Mouse (Mus musculus) gastrocnemius, postnatal 10 days (tissue): ENCODE measurements around the gene Ski. TPM values are rescaled to one million over a fixed set of nuclear protein-coding genes. Genes with fewer than 3 reads are reported as not detected.

Experiments used
- DNase-seq: peaks from one replicate; pipeline ENCODE4 v3.0.0; 2021; ENCODE audit warnings: mixed read lengths
- total RNA-seq, 2 experiments: library from RNA; stranded (reverse); gene quantifications; 2 replicates each; pipeline ENCODE4 v1.2.3; 2021

Ski gene
- total RNA-seq, 2 experiments from 2014 or later = 68.1 to 79.6 TPM

- no peak for DNase-seq
Observed at GRCm38 (mm10) chr4:155128411-155128810, 94.0 kb downstream of the Ski start.

DNA sequence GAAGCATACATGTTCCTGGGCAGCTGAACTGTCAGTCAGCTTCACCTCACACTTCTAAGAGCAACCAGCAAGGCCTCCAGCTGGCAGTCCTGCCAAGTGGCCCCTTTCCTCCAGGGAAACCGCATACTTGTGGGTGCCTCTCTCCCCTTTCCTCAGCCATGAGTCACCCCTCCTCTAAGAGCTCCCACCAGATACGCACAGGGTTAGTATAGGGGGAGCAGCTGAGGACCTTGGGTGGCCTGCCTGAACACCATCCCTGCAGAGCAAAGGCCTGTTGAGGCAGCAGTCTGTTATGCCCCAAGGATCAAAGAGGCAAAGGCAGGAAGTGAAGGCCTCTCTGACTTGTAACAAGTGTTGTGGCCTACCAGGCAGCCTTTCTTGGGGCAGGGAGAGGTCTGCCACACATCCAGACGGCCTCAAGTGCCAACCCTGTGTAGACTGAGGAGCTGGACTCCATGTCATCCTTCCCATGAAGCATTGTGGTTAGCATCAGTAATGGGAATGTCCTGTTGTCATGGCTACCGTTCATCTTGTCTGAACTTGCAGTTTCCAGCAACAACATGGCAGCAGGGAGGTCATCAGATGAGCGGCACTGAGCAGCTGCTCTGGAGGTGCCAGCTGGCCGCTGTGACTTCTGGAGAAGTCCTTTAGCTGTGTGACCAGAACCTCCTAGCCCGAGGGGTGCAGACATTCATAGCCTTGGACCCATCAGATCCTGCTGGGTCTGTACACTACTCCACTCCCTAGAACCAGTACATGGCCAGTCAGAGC lies 95.6 kb downstream of the Ski start:
- no peak for DNase-seq

DNA sequence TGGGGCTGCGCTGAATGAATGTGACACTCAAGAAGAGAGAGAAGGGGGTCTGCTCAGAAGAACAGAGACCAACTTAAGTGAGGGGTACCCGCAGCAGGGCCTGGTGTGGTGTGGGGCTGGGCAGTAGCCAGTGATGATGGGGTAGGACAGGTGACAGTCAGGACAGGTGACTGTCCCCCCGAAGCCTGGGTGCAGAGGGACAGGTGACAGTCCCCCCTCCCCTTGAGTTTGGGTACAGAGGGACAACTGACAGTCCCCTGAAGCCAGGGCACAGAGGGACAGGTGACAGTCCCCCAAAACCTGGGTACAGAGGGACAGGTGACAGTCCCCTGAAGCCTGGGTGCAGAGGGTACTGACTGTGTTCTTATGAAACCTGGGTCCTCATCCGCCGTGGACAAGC lies 96.2 kb downstream of the Ski start:
- no peak for DNase-seq

GRCm38 (mm10) chr4:155125310-155125709 lies 97.1 kb downstream of the Ski start:
- DNase-seq = no peak

DNA sequence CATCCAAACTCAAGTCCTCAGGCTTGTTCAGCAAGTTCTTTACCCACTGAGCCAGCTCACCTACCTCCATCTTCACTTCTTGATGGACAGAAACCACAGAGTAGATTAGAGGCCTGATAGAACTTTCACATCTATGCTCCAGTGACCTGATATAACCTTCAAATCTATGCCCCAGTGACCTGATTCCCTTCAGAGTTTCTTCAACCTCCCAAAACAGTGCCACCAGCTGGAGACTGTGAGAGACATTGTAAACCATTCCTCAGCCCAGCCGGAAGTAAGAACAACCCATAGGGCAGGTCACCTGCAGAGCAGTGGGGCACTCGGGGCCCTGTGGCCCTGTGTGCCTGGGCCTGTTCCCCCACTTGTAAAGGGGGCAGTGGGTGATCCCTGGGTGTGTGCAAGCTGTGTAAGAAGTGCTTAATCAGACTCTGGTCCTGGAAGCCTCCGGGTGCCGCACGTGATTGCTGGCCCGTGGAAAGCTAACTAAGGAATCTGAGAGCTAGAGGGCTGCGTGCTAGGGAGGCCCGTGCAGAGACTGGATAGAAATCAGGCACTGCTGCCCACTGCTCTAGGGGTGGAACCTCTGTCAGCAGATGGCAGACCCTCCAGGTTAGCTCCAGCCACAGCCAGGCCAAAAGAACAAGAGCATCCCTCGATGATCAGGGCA lies 98.4 kb downstream of the Ski start:
- no peak for DNase-seq

GRCm38 (mm10) chr4:155122444-155123040 lies 99.8 kb downstream of the Ski start:
- DNase-seq = peak; percentile 72

GRCm38 (mm10) chr4:155121915-155122443 lies 100.4 kb downstream of the Ski start:
- DNase-seq = no peak

GRCm38 (mm10) chr4:155121222-155121621 lies 101.2 kb downstream of the Ski start:
- DNase-seq = no peak

DNA sequence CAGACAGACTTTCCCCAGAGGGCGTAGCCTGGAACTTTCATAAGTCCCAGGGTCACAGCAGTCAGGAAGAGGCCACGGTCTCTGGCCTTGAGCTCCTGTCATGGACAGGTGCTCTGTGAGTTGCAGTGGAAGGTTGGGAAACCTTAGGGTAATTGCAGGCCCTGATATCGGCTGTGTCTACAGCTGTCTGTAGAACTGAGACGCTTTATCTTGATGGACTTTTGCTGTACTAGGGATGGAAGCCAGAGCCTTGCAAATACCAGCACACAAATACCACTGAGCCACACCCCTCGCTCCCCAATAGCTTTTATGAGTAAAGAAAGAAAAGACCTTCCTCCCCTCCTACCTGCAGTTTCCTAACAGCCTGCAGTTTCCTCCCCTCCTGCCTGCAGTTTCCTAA lies 101.8 kb downstream of the Ski start:
- no peak for DNase-seq

DNA sequence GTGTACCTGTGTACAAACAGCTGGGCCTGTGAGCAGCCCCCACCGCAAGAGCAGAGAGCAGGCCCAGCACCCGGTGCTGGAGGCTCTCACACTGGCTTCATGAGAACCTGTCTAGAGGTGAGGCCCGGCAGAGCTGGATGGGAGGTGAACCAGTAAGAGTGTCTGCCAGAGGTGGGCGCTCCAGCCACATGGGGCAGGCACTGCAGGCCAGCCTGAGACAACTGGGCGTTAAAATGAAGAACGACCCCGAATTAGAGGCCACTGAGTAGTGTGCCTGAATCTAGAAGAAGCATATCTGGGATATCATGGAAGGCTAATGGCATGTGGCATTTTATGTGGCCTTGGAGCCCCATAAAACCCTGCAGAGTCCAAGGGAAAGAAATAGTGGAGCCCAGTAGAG lies 102.4 kb downstream of the Ski start:
- no peak for DNase-seq

GRCm38 (mm10) chr4:155118278-155118677 lies 104.1 kb downstream of the Ski start:
- no peak for DNase-seq

GRCm38 (mm10) chr4:155117396-155117978 lies 104.9 kb downstream of the Ski start:
- no peak for DNase-seq

DNA sequence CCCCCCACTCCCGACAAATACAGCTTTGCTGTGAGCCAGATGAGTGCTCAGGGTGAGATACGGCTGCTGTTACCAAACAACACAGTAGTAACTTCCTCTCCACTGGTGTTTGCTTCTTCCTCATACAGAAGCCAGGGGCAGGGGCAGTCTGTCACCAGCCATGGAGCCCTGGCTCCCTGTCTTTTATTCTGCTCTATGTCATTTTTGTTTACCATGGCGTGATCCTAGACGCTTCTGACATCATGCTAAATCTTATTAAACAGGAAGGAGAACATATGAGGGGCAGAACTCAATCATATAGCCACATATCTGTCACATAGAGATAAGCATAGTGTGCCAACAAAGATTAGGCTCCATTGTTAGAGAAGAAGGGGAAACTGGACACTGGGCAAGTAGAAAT lies 105.8 kb downstream of the Ski start:
- DNase-seq = no peak

DNA sequence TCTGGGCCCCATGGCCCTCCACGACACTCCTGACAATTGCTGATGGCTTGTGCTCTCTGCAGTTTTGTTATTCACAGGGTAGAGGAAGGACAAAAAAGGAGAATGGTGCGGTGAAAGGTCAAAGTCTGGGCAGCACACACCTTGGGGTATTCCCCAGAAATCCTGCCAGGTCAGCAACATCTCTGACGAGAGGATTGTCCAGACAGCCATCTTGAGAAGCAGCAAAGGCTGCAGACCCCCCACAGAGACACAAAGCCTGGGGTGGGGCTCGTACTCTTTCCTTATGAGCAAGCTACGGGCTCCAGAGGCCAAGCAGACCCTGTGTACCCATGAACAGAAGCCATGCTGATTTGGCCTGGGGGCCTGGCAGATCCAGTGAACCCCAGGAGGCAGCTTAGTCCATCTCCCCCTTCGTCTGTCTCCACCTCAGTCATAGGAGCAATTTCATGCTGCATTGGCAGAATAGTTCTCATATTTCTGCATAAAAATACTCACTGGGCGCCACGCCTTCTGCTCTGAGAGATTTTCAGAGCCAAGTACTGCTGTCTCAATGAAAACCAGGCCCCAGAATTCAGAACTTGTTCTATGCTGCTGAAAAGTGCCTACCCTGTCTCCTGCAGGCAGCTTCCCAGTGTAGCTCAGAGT lies 108.5 kb downstream of the Ski start:
- no peak for DNase-seq

- no peak for DNase-seq
Observed at GRCm38 (mm10) chr4:155109471-155109870, 112.9 kb downstream of the Ski start.

DNA sequence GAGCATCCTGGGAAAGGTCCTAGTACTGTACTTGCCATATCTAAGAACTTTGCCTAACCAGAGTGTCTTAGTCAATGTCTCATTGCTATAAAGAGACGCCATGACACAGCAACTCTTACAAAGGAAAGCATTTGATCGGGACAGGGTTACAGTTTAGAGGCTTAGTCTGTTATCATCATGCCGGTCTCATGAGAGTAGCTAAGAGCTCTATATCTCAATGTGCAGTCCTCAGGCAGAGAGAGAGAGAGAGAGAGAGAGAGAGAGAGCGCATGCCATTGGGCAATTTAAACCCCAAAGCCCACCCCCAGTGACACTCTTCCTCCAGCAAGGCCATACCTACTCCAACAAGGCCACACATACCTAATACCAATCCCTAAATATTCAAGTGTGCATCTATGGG lies 114.5 kb downstream of the Ski start:
- no peak for DNase-seq

Other genes starting within 250 kb of the Ski start
- gene Plch2, start 165.8 kb downstream of the Ski start, total RNA-seq = under 1 TPM; 0.09 to 0.14 TPM
- 10 to 100 TPM; 10.5 to 13.6 TPM for gene Pex10, start 155.6 kb downstream of the Ski start, total RNA-seq
- 10 to 100 TPM; 49.0 to 58.1 TPM for gene Rer1, start 136.2 kb downstream of the Ski start, total RNA-seq
- gene Morn1, start 136.0 kb downstream of the Ski start, total RNA-seq = 1 to 10 TPM; 2.6 to 4.3 TPM
- 10 to 100 TPM; 18.9 to 26.4 TPM for gene Faap20, start 27.2 kb upstream of the Ski start, total RNA-seq
- 1 to 10 TPM; 2.6 to 3.0 TPM for gene Prkcz, start 138.8 kb upstream of the Ski start, total RNA-seq
- gene Gabrd, start 175.5 kb upstream of the Ski start, total RNA-seq = under 1 TPM; 0.81 to 0.96 TPM
- 1 to 10 TPM; 1.2 TPM for gene Cfap74, start 186.6 kb upstream of the Ski start, total RNA-seq
- 100 to 1,000 TPM; 122 to 216 TPM for gene Tmem52, start 246.5 kb upstream of the Ski start, total RNA-seq